Mouse (Mus musculus): ENCODE results near the gene Sipa1l1.
"Not testable (repeated sequence)": the region's sequence is repeated elsewhere in the genome, so short reads cannot be mapped to it uniquely, and the experiment has no call there.

Gene Sipa1l1

DNA sequence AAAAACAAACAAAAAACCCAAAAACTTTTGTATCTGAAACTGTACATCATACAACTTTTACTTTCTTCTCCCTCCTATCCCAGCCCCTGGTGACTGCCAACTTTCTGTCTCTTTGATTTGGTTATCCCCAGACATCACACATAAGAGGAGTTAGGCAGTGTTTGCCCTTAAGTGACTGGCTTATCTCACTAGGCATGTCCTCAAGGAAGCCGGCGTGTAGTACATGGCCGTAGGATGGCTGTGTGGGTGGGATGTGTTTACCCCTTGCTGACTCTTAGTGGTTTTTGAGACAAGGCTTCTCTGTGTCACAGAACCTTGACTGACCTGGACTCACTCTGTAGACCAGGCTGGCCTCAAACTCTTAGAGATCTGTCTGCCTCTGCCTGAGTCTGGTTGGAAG lies 6.6 kb downstream of the Sipa1l1 start:
- no peak for DNase-seq (ENCODE audit: low spot score)

DNA sequence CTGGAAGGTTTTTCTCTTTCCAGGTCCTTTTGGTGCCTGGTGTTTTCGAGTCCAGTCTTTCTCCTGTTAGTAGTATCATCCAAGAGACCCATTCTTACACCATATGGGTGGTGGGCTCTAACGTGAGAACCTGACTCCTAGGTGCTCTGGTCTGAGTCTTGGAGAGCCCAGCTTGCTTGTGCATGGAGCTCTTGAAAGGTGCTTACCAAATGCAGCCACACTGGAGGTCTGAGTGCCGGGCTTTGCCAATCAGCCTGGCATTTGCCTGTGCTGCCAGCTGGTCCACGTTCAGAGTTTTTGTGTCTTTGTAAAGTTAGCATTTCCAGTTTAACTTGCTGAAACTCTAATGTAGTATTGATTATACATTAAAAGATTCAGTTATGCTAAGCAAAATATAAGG lies 9.5 kb downstream of the Sipa1l1 start:
- no peak for DNase-seq (ENCODE audit: low spot score)

DNA sequence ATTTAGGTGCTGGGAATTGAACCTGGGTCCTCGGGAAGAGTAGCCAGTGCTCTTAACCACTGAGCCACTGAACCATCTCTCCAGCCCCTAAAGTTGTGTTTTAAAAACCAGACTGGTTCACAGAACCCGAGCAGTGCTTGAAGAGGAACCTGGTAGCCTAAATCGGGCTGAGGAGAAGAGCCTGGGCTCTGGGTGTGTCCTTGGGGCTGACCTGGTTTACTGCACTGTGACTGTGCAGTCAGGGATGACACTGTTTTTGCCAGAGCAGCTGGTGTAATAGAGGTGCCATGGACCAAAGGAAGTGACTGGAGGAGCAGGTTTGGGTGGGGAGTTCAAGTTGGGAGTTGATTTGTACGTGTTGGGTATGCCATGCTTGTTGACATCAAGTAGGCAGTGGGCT lies 10.5 kb downstream of the Sipa1l1 start:
- DNase-seq (ENCODE audit: low spot score): no peak

DNA sequence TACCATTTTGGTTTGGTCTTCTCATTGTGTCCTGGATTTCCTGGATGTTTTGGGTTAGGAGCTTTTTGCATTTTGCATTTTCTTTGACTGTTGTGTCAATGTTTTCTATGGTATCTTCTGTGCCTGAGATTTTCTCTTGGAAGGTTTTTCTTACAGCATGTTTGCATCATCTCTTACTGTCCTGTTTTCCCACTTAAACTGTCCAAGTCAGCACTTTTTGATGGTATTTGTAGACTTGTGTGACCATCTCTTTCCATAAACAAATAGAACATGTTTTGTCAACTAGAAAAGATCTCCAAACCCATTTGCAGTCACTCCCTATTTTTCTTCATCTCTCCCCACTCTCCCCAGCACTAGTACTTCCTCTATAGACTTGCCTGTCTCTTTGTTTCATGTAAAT lies 17.0 kb downstream of the Sipa1l1 start:
- DNase-seq (ENCODE audit: low spot score): not testable (repeated sequence)

DNA sequence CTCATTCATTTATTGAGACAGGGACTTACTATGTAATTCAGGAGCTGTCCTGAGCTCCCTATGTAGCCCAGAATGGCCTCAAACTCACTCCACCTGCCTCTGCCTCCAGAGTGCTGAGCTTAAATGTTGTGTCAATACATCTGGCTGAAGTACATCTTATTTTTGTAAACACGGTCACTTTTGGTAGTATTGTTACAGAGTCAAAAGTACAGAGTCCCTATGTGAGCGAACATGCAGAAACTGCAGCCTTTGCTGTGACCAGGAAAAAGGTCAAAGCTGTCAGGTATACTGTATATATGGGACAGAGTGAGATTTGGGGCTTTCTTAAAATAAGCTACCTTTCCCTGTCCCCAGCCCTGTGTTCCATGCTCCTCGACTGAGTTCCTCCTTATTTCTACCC lies 17.6 kb downstream of the Sipa1l1 start:
- no peak for DNase-seq (ENCODE audit: low spot score)

DNA sequence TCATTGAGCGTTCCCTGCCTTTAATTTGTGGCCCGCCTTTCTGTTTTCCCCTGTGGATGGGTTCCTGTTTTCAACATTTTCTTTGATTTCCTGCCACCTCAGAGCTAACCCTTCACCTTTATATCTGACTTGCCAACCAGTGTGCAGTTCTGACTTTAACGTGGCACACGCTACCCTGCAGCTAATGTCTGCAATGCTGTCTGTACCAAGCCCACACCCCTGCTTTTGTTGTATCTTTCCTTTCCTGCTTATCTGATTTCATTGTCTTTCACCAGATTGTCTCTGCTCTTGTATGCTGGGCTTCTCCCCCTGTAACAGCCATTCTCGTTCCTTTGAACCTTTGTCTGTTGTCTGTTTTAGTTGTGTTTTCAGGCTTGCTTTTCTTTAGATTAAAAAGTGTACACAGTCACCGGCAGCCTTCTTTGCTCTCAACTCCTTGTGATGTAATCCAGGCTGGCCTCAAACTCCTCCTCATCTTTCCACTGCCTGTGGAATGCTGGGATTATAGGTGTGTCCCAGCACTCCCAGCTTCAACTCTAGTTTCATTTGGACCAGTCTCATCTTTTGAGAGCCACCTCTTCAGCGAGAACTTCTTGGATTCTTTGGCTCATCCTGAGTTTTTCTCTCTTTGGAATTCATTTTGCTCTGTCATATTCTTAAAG lies 18.2 kb downstream of the Sipa1l1 start:
- DNase-seq (ENCODE audit: low spot score): no peak

DNA sequence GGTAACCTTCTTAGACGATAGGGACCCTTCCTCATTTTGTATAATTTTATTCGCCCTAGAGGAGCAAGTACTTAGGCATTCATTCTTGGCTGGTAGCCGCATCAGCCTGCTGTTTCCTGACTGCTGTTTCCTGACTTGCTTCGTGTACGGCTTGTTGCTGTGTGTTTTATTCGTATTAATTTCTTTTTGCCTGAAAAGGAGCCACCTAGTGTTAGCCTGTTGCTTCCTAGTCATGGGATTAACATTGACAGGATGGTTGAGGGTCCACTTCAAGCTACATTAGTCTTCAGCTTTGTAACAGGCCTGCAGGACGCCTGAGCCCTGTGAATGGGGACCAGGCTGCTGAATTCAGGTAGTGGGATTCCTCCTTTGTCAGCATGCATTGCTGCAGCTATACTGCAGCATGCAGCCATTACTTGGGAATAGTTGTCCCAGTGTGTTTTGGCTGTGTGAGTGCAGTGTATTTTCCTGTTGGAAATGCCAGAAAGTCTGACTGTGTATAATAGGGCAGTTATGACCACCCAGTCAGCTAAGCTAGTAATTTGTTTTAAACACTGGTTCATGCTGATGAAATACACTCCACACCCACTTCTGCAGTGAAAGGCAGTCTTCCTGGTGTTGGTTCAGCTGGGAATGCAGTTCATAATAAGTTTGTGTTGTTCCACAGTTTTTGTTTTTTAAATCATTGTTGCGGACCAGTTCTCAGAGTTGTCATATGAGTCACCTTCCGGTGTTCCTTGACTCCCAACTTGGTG lies 19.4 kb downstream of the Sipa1l1 start:
- no peak for DNase-seq (ENCODE audit: low spot score)

DNA sequence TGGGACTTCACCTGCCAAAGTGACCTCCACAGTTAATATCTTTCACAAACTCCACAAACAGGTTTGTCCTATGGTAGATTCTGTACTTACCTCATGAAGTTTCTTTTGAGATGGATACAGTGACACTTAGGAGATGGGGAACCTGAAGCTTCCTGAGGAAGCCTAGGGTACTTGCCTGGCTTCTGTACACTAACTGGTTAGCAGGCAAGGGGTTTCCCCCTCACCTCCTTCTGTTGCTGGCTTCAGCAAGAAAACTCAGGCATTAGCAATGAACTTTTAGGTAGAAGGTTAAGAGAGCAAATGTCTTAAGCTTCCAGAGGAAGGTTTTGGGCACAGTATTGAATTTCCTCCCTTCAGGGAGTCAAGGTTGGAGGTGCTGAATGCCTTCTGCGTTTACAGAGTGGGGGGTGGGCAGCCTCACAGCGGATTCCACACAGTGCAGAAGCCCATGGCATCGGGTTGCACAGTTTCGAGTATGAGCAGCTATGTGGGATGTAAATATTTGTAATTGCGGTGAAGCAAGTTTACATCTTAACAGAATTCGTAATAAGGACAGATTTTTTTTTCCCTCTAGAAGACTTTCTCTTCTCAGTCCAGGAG lies 20.1 kb downstream of the Sipa1l1 start:
- no peak for DNase-seq (ENCODE audit: low spot score)

DNA sequence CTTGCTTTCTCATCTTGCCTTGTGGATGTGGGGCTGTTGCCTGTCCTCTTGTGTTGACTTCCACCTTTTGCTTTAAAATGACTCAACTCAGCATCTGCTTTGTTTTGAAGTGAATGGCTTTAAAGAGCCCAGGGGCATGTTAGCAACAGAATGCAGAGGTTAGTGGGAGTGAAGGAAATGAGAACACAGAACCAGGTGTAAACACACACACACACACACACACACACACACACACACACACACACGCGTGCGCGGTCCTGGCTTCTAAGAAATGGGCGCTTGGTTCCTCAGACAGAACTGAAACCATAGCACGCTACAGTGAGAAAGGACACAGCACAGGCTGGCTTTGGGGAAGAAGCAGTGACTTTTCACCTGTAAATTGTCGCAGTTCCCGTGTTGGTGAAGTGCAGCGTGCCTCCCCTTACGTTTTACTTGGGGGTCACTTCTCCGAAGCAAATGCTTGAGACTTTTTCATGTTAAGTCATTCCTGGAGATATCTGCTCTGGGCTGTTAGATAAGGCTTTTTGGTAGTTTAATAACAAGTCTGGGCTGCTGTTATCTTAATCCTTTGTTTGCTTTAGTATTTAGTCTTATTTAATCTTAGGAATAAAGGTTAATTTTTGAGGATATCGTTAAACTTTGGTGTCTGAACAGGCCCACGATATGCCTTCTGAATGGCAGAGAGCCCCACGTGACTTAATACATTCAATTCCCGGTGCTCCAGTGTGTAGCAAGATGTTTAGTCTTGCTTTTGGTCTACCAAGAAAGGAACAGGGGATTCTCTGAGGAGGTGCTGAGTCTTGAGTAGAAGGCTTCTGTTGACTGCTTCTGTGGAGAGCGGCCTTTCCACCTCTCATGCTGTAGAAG lies 20.8 kb downstream of the Sipa1l1 start:
- no peak for DNase-seq (ENCODE audit: low spot score)

DNA sequence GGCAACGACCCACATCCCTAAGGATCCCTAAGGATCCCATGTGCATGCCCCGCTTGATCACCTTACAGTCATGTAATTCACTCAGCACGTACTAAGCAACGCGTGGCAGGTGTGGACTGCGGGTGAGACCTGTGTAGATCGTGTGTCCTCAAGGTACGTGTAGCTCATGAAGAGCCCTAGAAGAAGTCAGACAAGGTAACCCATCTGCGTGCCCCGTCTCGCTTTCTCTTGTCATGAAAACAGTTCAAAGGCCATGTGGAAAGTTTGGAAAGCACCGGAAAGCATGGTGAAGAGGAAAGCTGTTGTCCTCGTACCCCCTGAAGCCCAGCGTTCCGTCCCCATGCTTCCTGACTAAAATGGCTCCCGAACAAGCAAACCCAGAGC lies 21.5 kb downstream of the Sipa1l1 start:
- DNase-seq (ENCODE audit: low spot score): no peak

DNA sequence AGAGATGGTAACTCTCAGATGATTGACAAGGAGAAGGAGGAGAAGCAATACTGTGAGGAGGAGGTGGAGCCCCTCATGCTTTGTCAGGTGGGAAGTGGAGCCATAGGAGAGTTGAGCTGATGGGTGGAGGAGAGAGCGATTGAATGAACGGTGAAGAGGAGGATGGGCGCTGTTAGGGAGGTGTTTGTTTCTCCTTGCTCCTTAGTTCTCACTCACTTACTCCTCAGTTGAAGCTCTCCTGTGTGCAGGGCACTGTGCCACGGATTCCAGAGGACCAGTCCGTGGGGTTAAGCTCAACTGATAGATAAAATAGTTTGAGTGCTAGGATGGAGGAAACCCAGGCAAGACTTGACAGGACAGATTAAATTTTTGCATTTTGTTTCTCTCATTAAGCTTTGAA lies 22.6 kb downstream of the Sipa1l1 start:
- no peak for DNase-seq (ENCODE audit: low spot score)

DNA sequence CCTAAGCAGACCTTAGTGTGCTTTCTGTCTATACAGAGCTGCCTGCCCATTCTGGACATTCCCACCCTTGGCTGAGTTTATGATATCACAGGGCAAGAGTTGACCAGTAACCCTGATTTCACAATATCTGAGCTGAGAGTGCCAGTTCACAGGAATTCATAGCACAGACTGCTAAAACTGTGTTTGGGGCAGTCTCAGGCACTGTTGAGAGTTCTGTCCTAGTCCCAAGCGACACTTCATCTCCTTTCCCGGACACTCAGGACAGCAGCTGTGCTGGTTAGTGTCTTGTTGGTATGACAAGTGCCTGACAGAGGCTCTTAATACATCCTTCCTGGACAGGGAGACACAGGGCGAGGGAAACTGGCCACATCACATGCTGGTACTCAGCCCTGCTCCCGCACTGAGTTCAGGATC lies 23.5 kb downstream of the Sipa1l1 start:
- peak; percentile 61 for DNase-seq (ENCODE audit: low spot score)

DNA sequence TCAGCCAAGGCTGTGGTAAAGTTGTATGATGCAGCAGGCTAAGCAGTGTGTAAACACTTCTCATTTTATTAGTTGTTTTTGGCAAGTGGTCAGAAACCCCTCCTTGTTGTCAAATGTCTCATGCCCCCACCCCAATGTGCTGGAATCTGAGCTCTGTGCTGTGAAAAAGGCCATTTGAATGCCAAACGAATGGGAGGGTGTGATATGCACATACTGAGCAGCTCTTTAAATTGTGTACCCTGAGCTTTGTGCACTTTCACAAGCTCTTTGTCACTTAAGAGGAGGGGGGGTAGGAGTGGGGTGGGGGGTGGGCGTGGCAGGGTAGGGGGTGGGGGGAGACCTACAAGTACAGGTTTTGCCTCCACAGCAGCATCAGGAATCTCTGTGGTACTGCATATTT lies 24.4 kb downstream of the Sipa1l1 start:
- DNase-seq (ENCODE audit: low spot score): no peak

DNA sequence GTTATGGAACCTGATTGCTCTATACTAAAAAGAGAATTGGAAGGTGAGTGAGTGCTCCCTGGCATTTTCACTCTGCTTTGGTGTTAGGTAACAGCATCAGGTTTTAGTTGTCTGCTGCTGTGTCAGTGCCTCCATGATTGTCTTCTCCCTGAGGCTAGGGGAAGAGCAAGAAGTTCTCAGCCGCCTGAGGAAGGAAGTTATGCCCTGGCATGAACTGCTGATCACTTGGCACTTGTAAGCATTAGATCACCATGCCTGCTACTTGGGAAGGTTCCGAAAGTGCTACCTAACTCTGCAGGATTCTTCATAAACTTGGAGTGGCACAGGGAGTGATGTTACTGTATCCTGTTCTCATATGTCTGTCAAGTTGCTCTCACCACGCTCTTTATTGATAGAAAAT lies 25.8 kb downstream of the Sipa1l1 start:
- DNase-seq (ENCODE audit: low spot score): no peak

DNA sequence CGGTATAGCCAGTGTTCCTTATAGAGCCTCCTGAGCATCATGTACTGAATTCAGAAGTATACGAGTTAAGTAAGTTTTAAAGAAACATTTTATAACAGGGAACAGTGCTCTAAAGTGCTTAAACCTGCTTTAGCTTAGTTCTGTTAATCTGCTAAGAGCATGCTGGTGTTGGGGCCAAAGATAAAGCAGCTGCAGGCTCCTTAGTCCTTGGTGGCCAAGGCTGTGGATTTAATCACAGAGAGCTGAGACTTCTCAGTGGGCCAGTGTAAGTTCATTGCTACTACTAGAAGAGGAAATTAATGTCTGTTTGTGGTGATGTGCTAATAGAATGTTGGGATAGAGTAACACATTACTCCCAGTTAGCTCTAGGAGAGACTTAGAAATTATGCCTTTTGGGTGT lies 27.1 kb downstream of the Sipa1l1 start:
- no peak for DNase-seq (ENCODE audit: low spot score)

DNA sequence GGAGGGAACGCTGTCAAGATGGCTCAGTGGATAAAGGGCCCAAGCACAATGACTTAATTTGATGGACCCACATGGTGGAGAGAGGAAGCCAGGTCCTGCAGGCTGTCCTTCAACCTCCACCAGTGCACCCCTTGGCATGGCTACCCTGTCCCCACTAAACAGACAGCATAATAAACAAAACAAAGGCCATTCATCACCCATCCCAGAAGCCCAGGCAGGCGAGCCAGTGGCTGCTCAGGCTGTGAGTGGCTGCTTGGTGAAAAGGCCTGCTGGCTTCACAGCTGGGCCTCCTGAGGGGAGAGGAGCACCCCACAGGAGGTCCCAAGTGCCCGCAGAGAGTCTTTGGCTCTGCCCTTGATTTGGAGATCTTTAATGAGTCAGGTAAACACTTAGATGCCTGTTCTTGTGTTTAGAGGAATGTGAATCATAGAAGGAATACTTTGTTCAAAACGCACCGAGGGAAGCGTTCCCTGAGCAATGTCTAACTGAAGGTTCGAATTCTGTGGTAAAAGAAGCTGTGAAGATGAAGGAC lies 27.6 kb downstream of the Sipa1l1 start:
- no peak for DNase-seq (ENCODE audit: low spot score)

DNA sequence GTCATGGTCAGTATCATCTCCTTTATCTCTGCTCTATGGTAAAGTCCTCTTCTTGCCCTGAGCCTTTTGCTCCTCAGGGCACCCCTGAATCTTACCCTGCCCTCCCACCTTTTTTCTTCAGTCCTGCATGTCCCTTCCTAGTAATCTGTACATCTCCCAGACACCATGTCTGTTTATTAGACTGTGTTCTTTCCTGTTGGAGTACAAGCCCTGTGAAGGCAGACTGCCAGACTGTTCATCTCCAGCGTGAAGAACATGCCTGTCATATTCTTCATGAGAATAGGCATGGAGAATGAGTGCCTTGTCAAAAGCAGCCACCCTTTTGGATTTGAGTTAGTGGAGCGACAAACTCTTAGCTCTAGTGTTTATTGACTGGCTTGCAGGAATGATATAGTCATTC lies 28.1 kb downstream of the Sipa1l1 start:
- DNase-seq (ENCODE audit: low spot score): peak; percentile 46

DNA sequence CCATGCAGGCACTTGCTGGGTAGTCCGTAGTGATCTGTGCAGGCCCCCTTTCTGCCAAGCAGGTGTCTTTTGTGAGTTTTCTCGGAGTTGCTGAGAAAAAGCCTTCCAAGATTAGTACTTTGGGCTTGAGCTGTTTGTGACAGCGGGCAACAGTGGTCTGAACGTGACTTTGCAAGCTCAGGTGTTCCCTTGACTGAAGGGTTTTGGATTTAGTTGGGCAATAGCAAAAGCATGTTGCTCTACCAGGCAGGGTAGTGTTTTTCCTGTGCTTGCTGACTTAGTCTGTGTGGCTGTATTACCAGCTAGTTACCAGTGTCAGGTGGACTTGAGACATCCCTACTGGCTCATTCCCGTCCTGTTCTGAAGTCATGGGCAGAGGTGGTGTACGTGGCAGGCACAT lies 30.2 kb downstream of the Sipa1l1 start:
- DNase-seq (ENCODE audit: low spot score): no peak

DNA sequence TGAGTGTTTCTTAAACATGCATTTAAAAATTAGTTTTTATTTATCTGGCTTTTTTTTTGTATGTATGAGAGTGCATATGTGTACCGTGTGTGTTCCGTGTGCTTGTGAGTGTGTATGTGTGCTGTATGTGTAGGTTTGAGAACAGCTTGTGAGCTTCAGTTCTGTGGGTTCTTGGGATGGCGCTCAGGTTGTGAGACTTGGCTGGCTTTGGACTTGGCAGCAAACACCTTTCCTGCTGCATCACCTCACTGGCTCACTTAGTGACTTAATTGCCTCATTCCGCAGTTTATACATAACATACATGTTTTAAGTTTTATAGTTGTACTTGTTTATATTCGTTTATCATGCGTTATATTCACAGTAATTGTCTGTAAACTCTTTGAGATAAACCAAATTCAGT lies 35.0 kb downstream of the Sipa1l1 start:
- no peak for DNase-seq (ENCODE audit: low spot score)

DNA sequence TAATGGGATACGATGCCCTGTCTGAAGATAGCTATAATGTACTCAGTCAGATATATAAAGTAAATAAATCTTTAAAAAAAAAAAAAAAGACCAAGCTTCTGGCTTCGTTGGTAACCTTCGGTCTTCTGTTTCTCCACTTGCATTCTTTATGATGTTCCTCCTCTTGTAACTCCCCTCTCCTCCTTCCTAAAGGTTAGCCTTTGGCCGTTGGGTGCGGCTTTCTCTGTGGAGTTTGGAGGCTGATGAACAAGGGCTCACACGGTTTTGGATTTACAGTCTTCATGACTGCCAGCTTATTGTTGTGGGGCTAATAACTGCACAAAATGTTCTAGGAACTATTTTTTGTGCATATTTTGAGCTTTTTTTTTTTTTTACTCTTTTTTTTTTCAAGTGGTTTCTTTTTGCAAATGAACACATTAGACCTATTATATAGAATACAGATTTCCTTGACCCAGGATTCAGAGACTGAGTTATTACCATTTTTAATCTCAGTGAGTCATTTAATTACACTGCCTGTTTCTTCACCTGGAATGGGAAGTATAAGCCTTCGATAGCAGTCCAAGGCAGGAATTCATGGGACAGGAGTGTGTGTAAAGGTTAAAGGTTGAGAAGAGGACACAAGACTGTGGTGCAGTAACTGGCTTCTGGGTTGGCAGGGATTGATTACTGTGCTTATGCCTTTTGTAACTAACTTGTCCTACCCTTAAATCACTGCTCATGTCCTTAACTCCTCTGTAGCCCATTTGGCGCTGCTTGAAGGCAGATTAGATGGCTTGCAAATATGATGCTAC lies 37.9 kb downstream of the Sipa1l1 start:
- DNase-seq (ENCODE audit: low spot score): no peak

DNA sequence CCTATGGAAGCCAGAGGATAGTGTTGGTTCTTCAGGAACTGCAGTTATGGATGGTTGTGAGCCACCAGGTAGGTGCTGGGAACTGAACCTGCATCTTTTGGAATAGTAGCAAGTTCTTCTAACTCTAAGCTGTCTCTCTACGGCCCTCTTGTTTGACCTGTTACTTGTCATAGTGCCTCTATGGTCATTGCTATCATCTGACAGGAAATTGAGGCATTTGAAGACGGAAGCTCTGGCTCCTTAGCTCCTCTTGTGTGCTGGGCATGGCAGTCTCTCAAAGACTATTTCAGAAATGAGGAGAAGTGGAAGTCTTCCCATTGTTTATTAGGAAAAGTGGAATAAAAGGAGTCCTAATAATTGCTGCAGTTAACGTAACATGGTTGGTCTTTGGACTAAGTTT lies 38.9 kb downstream of the Sipa1l1 start:
- DNase-seq (ENCODE audit: low spot score): no peak

DNA sequence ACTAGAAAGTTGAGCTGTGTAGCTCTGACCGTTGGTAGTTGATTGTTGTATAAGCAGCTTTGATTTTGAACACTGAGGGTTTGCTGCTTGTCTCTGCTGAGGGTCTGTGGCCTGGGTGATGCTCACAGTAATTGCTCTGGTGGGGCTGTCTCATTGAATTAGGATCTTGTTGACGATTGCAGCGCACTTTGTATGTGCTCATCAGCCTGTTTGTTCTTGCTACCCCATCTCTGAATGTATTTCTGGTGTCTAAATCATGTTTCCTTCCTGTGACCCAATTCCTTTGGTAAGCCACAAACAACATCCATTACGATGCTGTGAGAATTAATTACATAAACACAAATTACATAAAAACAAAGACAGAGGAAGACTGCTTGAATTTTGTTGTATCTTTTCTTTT lies 39.5 kb downstream of the Sipa1l1 start:
- DNase-seq (ENCODE audit: low spot score): no peak
